Mouse (Mus musculus) hindbrain, embryonic 10.5 days (tissue): ENCODE measurements around the gene Med8. TPM values are rescaled to one million over a fixed set of nuclear protein-coding genes. Genes with fewer than 3 reads are reported as not detected.

ENCODE experiments used
- DNase-seq: peaks from one replicate; pipeline ENCODE4 v3.0.0-alpha.2; 2017; ENCODE audit warnings: low spot score
- H3K27ac ChIP-seq: fragments of 300-500 bp; sonication (generic); 2 replicates; pipeline ENCODE4 v1.5.1; 2016; ENCODE audit warnings: mild to moderate bottlenecking, moderate library complexity
- H3K27me3 ChIP-seq: fragments of 300-500 bp; sonication (generic); 2 replicates; pipeline ENCODE4 v1.6.1; 2016; ENCODE audit warnings: mild to moderate bottlenecking; ENCODE audit not compliant: poor library complexity, insufficient read depth, severe bottlenecking
- H3K36me3 ChIP-seq: fragments of 300-500 bp; sonication (generic); 2 replicates; pipeline ENCODE4 v1.6.1; 2016; ENCODE audit warnings: mild to moderate bottlenecking, moderate library complexity
- H3K4me1 ChIP-seq: fragments of 300-500 bp; sonication (generic); replicated peaks from 2 replicates; pipeline ENCODE4 v1.6.1; 2016; ENCODE audit warnings: mild to moderate bottlenecking
- H3K4me3 ChIP-seq: fragments of 300-500 bp; sonication (generic); 2 replicates; pipeline ENCODE4 v1.5.1; 2016; ENCODE audit warnings: mild to moderate bottlenecking, moderate library complexity
- H3K9me3 ChIP-seq: fragments of 300-500 bp; sonication (generic); 2 replicates; pipeline ENCODE4 v1.6.1; 2016; ENCODE audit warnings: mild to moderate bottlenecking, moderate library complexity
- WGBS: fragments of 180-500 bp; shearing (Covaris S2); methylation state at CpG from one replicate; pipeline ENCODE4 v1.1.7; 2016; 5-methylcytosine and 5-hydroxymethylcytosine counted together
- polyA plus RNA-seq: library from polyadenylated mRNA; unstranded; fragments of >200 nt; fragmentation: Nextera tagmentation; extraction: Ambion mirVana; gene quantifications from 2 replicates; pipeline ENCODE4 v1.2.1, GENCODE M21; 2016

The Med8 gene
- polyA plus RNA-seq: 163 and 170 TPM in 2 replicates

- Histone ChIP-seq H3K9me3 (no peaks in the 10 kb centered on the region), H3K4me3 (peak within 1 kb of the TSS; percentile 76), H3K27me3 (no peaks in the 10 kb centered on the region), H3K4me1 (peaks cover 17% of the 10 kb centered on the region), H3K27ac (peak within 1 kb of the TSS; percentile 90), H3K36me3 (peaks cover 54% of the 10 kb centered on the region)
- WGBS: 1% methylated on average over 53 of the region's 53 CpGs
- DNase-seq: peak; percentile 92
Measured at GRCm38 (mm10) chr4:118409142-118409900, at the start of gene Med8, which contains the start of gene Szt2. Gene Med8, plus strand, starts transcription at chr4:118409337. Gene Szt2, minus strand, starts transcription at chr4:118409273.

GRCm38 (mm10) chr4:118359896-118360720 is 49.0 kb upstream of the Med8 start:
- Histone ChIP-seq H3K27me3 (no peaks in the 10 kb centered on the region), H3K9me3 (no peaks in the 10 kb centered on the region), H3K27ac (peak overlapping the region; percentile 95), H3K36me3 (peaks cover 39% of the 10 kb centered on the region), H3K4me3 (peak overlapping the region; percentile 78), H3K4me1 (peaks cover 21% of the 10 kb centered on the region)
- peak; percentile 84 for DNase-seq
- WGBS: under 1% methylated on average over 54 of the region's 54 CpGs

GRCm38 (mm10) chr4:118361451-118361850 is 47.7 kb upstream of the Med8 start:
- 89% methylated on average over 5 of the region's 5 CpGs for WGBS
- H3K27me3 ChIP-seq: no peaks in the 10 kb centered on the region
- peaks cover 52% of the 10 kb centered on the region for H3K36me3 ChIP-seq

GRCm38 (mm10) chr4:118362879-118363278 is 46.3 kb upstream of the Med8 start:
- peaks cover 65% of the 10 kb centered on the region for H3K36me3 ChIP-seq
- H3K27ac ChIP-seq: no peak overlapping the region
- peaks cover 21% of the 10 kb centered on the region for H3K4me1 ChIP-seq
- no peak for DNase-seq
- H3K27me3 ChIP-seq: no peaks in the 10 kb centered on the region
- H3K9me3 ChIP-seq: no peaks in the 10 kb centered on the region
- no peak overlapping the region for H3K4me3 ChIP-seq
- 94% methylated on average over 6 of the region's 6 CpGs for WGBS

More at GRCm38 (mm10) chr4:118361451-118361850, 47.7 kb upstream of the Med8 start:
- DNase-seq: no peak
- Histone ChIP-seq H3K27ac (no peak overlapping the region), H3K4me3 (no peak overlapping the region), H3K9me3 (no peaks in the 10 kb centered on the region), H3K4me1 (peaks cover 21% of the 10 kb centered on the region)

GRCm38 (mm10) chr4:118363985-118364384 is 45.2 kb upstream of the Med8 start:
- WGBS: 96% methylated on average over 3 of the region's 3 CpGs
- H3K4me1 ChIP-seq: peaks cover 21% of the 10 kb centered on the region
- no peak overlapping the region for H3K4me3 ChIP-seq
- no peak overlapping the region for H3K27ac ChIP-seq
- no peaks in the 10 kb centered on the region for H3K9me3 ChIP-seq
- H3K27me3 ChIP-seq: no peaks in the 10 kb centered on the region
- peaks cover 76% of the 10 kb centered on the region for H3K36me3 ChIP-seq
- no peak for DNase-seq

GRCm38 (mm10) chr4:118364641-118365040 is 44.5 kb upstream of the Med8 start:
- Histone ChIP-seq H3K9me3 (no peaks in the 10 kb centered on the region), H3K27me3 (no peaks in the 10 kb centered on the region), H3K27ac (no peak overlapping the region), H3K36me3 (peaks cover 83% of the 10 kb centered on the region), H3K4me3 (no peak overlapping the region), H3K4me1 (peaks cover 16% of the 10 kb centered on the region)
- DNase-seq: no peak
- 92% methylated on average over 13 of the region's 13 CpGs for WGBS

- DNase-seq: no peak
- WGBS: 94% methylated on average over 14 of the region's 14 CpGs
- Histone ChIP-seq H3K27me3 (no peaks in the 10 kb centered on the region), H3K4me3 (no peak overlapping the region), H3K36me3 (peaks cover 96% of the 10 kb centered on the region), H3K9me3 (no peaks in the 10 kb centered on the region), H3K4me1 (peaks cover 3% of the 10 kb centered on the region; the same call in 1 of the 2 replicates), H3K27ac (no peak overlapping the region)
Measured at GRCm38 (mm10) chr4:118365991-118366390, 43.1 kb upstream of the Med8 start.

GRCm38 (mm10) chr4:118367551-118367950 is 41.6 kb upstream of the Med8 start:
- H3K4me1 ChIP-seq: no peaks in the 10 kb centered on the region
- WGBS: 93% methylated on average over 12 of the region's 12 CpGs
- H3K27ac ChIP-seq: no peak overlapping the region
- no peaks in the 10 kb centered on the region for H3K9me3 ChIP-seq
- no peaks in the 10 kb centered on the region for H3K27me3 ChIP-seq
- no peak overlapping the region for H3K4me3 ChIP-seq
- peaks cover 97% of the 10 kb centered on the region for H3K36me3 ChIP-seq
- DNase-seq: no peak

- Histone ChIP-seq H3K9me3 (no peaks in the 10 kb centered on the region), H3K4me1 (no peaks in the 10 kb centered on the region), H3K4me3 (no peak overlapping the region), H3K27me3 (no peaks in the 10 kb centered on the region), H3K36me3 (peaks cover 97% of the 10 kb centered on the region), H3K27ac (no peak overlapping the region)
- WGBS: 94% methylated on average over 3 of the region's 3 CpGs
- no peak for DNase-seq
Measured at GRCm38 (mm10) chr4:118368616-118369015, 40.5 kb upstream of the Med8 start.

- Histone ChIP-seq H3K36me3 (peaks cover 98% of the 10 kb centered on the region), H3K9me3 (no peaks in the 10 kb centered on the region), H3K4me1 (no peaks in the 10 kb centered on the region), H3K4me3 (no peak overlapping the region), H3K27me3 (no peaks in the 10 kb centered on the region), H3K27ac (no peak overlapping the region)
- WGBS: 92% methylated on average over 13 of the region's 13 CpGs
- no peak for DNase-seq
Measured at GRCm38 (mm10) chr4:118371822-118372221, 37.3 kb upstream of the Med8 start.

GRCm38 (mm10) chr4:118375999-118376398 is 33.1 kb upstream of the Med8 start:
- no peaks in the 10 kb centered on the region for H3K27me3 ChIP-seq
- no peak overlapping the region for H3K4me3 ChIP-seq
- H3K4me1 ChIP-seq: no peaks in the 10 kb centered on the region
- H3K27ac ChIP-seq: no peak overlapping the region
- 93% methylated on average over 6 of the region's 6 CpGs for WGBS
- DNase-seq: no peak
- H3K9me3 ChIP-seq: no peaks in the 10 kb centered on the region
- peaks cover 98% of the 10 kb centered on the region for H3K36me3 ChIP-seq

GRCm38 (mm10) chr4:118383271-118383670 is 25.9 kb upstream of the Med8 start:
- 89% methylated on average over 7 of the region's 7 CpGs for WGBS
- no peak overlapping the region for H3K4me3 ChIP-seq
- no peaks in the 10 kb centered on the region for H3K9me3 ChIP-seq
- H3K27ac ChIP-seq: no peak overlapping the region
- H3K36me3 ChIP-seq: peaks cover 100% of the 10 kb centered on the region
- no peak for DNase-seq
- H3K27me3 ChIP-seq: no peaks in the 10 kb centered on the region
- no peaks in the 10 kb centered on the region for H3K4me1 ChIP-seq

- H3K27ac ChIP-seq: no peak overlapping the region
- no peaks in the 10 kb centered on the region for H3K9me3 ChIP-seq
- H3K4me1 ChIP-seq: no peaks in the 10 kb centered on the region
- H3K36me3 ChIP-seq: peaks cover 100% of the 10 kb centered on the region
- no peak overlapping the region for H3K4me3 ChIP-seq
- H3K27me3 ChIP-seq: no peaks in the 10 kb centered on the region
- DNase-seq: no peak
- WGBS: 94% methylated on average over 8 of the region's 8 CpGs
Measured at GRCm38 (mm10) chr4:118387316-118387715, 21.8 kb upstream of the Med8 start.
